Mouse (Mus musculus) myocyte (in vitro differentiated cells): ENCODE measurements at regions not wholly inside any gene's neighbourhood (a gene's known extent, or its start where the extent isn't known, plus 50 kb on each side); places are given as distances from the start of the nearest gene placed in this dataset.
A peak's percentile ranks its signal among the peaks of the same experiment; 100 is the strongest.

Experiments used
- H3K27me3 ChIP-seq: one replicate; pipeline ENCODE4 v1.6.1; 2011; ENCODE audit not compliant: control insufficient read depth, insufficient read depth, insufficient read length
- H3K36me3 ChIP-seq: one replicate; pipeline ENCODE4 v1.6.1; 2011; ENCODE audit not compliant: control insufficient read depth, insufficient read depth
- H3K4me2 ChIP-seq: one replicate; pipeline ENCODE4 v1.6.1; 2011; ENCODE audit warnings: low read depth, control low read depth
- H3K4me3 ChIP-seq: one replicate; pipeline ENCODE4 v1.5.1; 2011; ENCODE audit warnings: mild to moderate bottlenecking, control low read depth, moderate library complexity
- H3K79me2 ChIP-seq: one replicate; pipeline ENCODE4 v1.6.1; 2011; ENCODE audit not compliant: control insufficient read depth, insufficient read depth
- H3ac ChIP-seq: one replicate; pipeline ENCODE4 v1.6.1; 2011; ENCODE audit not compliant: control insufficient read depth, insufficient read length
- CEBPB ChIP-seq: IDR thresholded peaks from 2 replicates; pipeline ENCODE4 v1.6.1; 2011; ENCODE audit warnings: mild to moderate bottlenecking, moderate library complexity; ENCODE audit not compliant: poor library complexity, insufficient read depth, severe bottlenecking
- E2F4 ChIP-seq: IDR thresholded peaks from one replicate; pipeline ENCODE4 v1.6.1; 2011; ENCODE audit warnings: mild to moderate bottlenecking, control low read depth, moderate library complexity; ENCODE audit not compliant: insufficient read depth
- MAX ChIP-seq: IDR thresholded peaks from one replicate; pipeline ENCODE4 v1.6.1; 2011; ENCODE audit warnings: low read depth, mild to moderate bottlenecking, control low read depth
- MYOD1 ChIP-seq, 3 experiments: IDR thresholded peaks; one replicate each; pipeline ENCODE4 v1.6.1; 2011; ENCODE audit warnings: control low read depth in 2 of 3, low read depth in 2 of 3, mild to moderate bottlenecking in 2 of 3, moderate library complexity in 1 of 3; ENCODE audit not compliant: insufficient read length in 2 of 3, control insufficient read depth in 1 of 3
- MYOG ChIP-seq, 3 experiments: IDR thresholded peaks; one replicate each; pipeline ENCODE4 v1.6.1; 2011; ENCODE audit warnings: control low read depth in 2 of 3, low read depth in 2 of 3, mild to moderate bottlenecking in 2 of 3; ENCODE audit not compliant: insufficient read length in 2 of 3, control insufficient read depth in 1 of 3, insufficient read depth in 1 of 3
- POLR2A ChIP-seq: IDR thresholded peaks from one replicate; pipeline ENCODE4 v1.6.1; 2011; ENCODE audit warnings: low read depth, mild to moderate bottlenecking, control low read depth, moderate library complexity; ENCODE audit not compliant: insufficient read length
- POLR2AphosphoS2 ChIP-seq: IDR thresholded peaks from one replicate; pipeline ENCODE4 v1.6.1; 2011; ENCODE audit warnings: low read depth, control low read depth; ENCODE audit not compliant: insufficient read length
- REST ChIP-seq: IDR thresholded peaks from one replicate; pipeline ENCODE4 v1.6.1; 2011; ENCODE audit warnings: mild to moderate bottlenecking, control low read depth, moderate library complexity; ENCODE audit not compliant: insufficient read depth, insufficient read length
- SRF ChIP-seq: IDR thresholded peaks from one replicate; pipeline ENCODE4 v1.6.1; 2011; ENCODE audit warnings: low read depth; ENCODE audit not compliant: control insufficient read depth, insufficient read length
- TCF12 ChIP-seq: IDR thresholded peaks from one replicate; pipeline ENCODE4 v1.6.1; 2011; ENCODE audit warnings: mild to moderate bottlenecking, control low read depth; ENCODE audit not compliant: poor library complexity, insufficient read depth, severe bottlenecking
- TCF3 ChIP-seq: IDR thresholded peaks from one replicate; pipeline ENCODE4 v1.6.1; 2011; ENCODE audit warnings: low read depth, control low read depth; ENCODE audit not compliant: insufficient read length
- USF1 ChIP-seq: IDR thresholded peaks from one replicate; pipeline ENCODE4 v1.6.1; 2011; ENCODE audit warnings: low read depth, mild to moderate bottlenecking, control low read depth, moderate library complexity

DNA sequence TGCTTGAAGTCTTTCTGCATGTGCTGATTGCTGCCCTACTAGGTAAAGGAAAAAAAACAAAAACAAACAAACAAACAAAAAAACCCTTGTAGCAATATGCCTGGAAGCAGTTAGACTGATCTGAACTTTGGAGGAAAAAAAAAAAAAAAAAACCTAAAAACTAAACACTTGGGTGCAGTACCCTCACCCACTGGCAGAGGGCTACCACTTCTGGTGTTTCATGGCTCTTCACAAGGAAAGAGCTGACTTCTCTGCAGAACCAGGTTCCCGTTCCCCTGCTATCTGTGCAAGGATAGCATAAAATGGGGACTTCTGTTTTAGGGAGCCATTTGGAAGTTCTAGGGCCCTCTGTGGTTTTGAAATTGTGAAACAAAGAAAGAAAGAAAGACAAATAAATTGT is 52.2 kb upstream of the Otud4 start:
- H3ac ChIP-seq: no peak overlapping the region
- H3K4me2 ChIP-seq: no peak overlapping the region
- TF ChIP-seq MAX (no peak), MYOG (IDR thresholded peaks at IDR 0.05; ENCODE audit: control insufficient read depth in 1 of 3, insufficient read depth in 1 of 3, insufficient read length in 2 of 3, low read depth in 2 of 3) (no peak), POLR2AphosphoS2 (no peak), TCF3 (no peak), SRF (no peak), E2F4 (no peak), REST (no peak)
- no peaks in the 10 kb centered on the region for H3K27me3 ChIP-seq
- H3K4me3 ChIP-seq: no peak overlapping the region
- no peaks in the 10 kb centered on the region for H3K79me2 ChIP-seq
- H3K36me3 ChIP-seq: no peaks in the 10 kb centered on the region

DNA sequence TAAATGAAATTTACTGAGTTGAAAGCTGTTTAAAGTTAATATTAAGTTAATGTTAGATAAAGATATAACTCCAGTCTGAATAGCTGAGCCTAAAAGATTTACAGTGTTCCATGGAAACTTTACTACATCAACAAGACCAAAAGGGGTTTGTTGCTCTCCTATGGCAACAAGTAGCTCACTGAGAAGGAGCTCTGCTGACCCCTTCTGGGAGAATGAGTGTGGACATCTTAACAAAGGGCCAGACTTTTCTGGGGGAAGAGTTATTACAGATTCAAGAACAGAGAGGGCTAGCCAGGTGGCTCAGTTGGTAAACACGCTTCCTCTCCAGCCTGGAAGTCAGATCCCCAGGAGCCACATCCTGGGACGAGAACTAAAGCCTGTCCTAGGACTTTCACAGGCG is 54.5 kb upstream of the Otud4 start:
- H3ac ChIP-seq: no peak overlapping the region
- no peaks in the 10 kb centered on the region for H3K27me3 ChIP-seq
- no peaks in the 10 kb centered on the region for H3K79me2 ChIP-seq
- H3K36me3 ChIP-seq: no peaks in the 10 kb centered on the region
- no peak overlapping the region for H3K4me3 ChIP-seq
- TF ChIP-seq REST: no peak
- TF ChIP-seq MYOD1 (IDR thresholded peaks at IDR 0.05; ENCODE audit: control insufficient read depth in 1 of 3, insufficient read length in 2 of 3, low read depth in 2 of 3): no peak
- TF ChIP-seq POLR2AphosphoS2: no peak
- TF ChIP-seq CEBPB: no peak
- TF ChIP-seq POLR2A: no peak
- no peak for TF ChIP-seq MAX
- TF ChIP-seq TCF3: no peak
- TF ChIP-seq USF1: no peak
- TF ChIP-seq TCF12: no peak
- no peak for TF ChIP-seq SRF
- no peak for TF ChIP-seq E2F4
- no peak for TF ChIP-seq MYOG (IDR thresholded peaks at IDR 0.05; ENCODE audit: control insufficient read depth in 1 of 3, insufficient read depth in 1 of 3, insufficient read length in 2 of 3, low read depth in 2 of 3)
- H3K4me2 ChIP-seq: no peak overlapping the region

DNA sequence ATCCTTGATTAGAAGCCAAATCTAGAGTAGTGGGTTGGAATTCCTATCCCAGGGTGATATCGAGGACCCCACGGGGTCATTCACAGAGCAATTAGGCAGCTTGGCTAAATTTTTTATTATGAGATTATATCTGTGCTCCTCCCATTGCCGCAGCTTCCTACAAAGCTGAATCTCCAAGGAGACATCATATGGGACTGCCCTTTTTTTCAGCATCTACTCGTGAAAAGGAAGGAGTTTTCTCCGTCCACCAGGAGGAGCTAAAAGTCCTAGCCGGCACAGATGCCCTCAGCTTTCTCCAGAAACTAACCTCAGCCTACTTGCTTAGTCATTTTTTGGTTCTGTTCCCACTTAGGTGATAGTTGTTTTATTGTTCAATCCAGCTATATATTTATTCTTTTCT is 56.1 kb upstream of the Otud4 start:
- Histone ChIP-seq H3K4me3 (no peak overlapping the region), H3K79me2 (no peaks in the 10 kb centered on the region), H3ac (no peak overlapping the region), H3K4me2 (no peak overlapping the region), H3K27me3 (no peaks in the 10 kb centered on the region), H3K36me3 (no peaks in the 10 kb centered on the region)
- TF ChIP-seq SRF (no peak), USF1 (no peak), TCF12 (no peak), MYOD1 (IDR thresholded peaks at IDR 0.05; ENCODE audit: control insufficient read depth in 1 of 3, insufficient read length in 2 of 3, low read depth in 2 of 3) (no peak), MYOG (IDR thresholded peaks at IDR 0.05; ENCODE audit: control insufficient read depth in 1 of 3, insufficient read depth in 1 of 3, insufficient read length in 2 of 3, low read depth in 2 of 3) (no peak), CEBPB (no peak), POLR2AphosphoS2 (no peak), MAX (no peak), POLR2A (no peak), REST (no peak), TCF3 (no peak), E2F4 (no peak)

DNA sequence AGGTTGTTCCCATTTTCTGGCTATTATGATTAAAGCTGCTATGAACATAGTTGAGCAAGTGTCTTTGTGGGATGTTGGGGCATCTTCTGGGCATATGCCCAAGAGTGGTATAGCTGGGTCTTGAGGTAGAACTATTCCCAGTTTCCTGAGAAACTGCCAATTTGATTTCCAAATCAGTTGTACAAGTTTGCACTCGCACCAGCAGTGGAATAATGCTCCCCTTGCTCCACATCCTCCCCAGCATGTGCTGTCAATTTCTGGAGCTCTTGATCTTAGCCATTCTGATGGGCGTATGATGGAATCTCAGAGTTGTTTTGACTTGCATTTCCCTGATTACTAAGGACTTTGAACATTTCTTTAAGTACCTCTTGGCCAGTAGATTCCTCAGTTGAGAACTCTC is 57.2 kb upstream of the Otud4 start:
- H3K27me3 ChIP-seq: no peaks in the 10 kb centered on the region
- no peaks in the 10 kb centered on the region for H3K36me3 ChIP-seq
- no peak overlapping the region for H3K4me3 ChIP-seq
- H3ac ChIP-seq: no peak overlapping the region
- TF ChIP-seq USF1 (no peak), POLR2AphosphoS2 (no peak), MAX (no peak), MYOD1 (IDR thresholded peaks at IDR 0.05; ENCODE audit: control insufficient read depth in 1 of 3, insufficient read length in 2 of 3, low read depth in 2 of 3) (no peak), MYOG (IDR thresholded peaks at IDR 0.05; ENCODE audit: control insufficient read depth in 1 of 3, insufficient read depth in 1 of 3, insufficient read length in 2 of 3, low read depth in 2 of 3) (no peak), SRF (no peak), TCF12 (no peak), CEBPB (no peak), POLR2A (no peak), TCF3 (no peak), E2F4 (no peak), REST (no peak)
- H3K4me2 ChIP-seq: no peak overlapping the region
- no peaks in the 10 kb centered on the region for H3K79me2 ChIP-seq

DNA sequence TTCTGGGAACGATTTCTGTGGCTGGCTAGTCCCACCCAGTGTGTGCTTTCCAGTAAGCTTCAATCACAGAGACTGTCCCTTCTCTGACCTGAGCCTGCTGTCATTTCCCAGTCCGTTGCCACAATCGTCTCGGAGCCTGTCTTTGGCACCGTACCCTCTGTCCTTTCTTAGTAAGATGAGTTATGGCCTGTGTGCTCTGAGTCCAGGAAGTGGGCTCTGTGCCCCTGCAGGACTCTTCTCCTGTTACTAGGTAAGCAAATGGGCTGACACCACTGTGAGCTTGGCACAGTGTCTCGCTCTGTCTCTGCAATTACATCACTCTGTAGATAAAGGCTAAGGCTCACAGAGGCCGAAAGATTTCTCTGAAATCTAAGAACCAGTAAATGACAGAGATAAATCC is 63.3 kb upstream of the Otud4 start:
- TF ChIP-seq MYOD1 (IDR thresholded peaks at IDR 0.05; ENCODE audit: control insufficient read depth in 1 of 3, insufficient read length in 2 of 3, low read depth in 2 of 3): no peak
- TF ChIP-seq CEBPB: peak; percentile 30; the same call in 1 of the 2 replicates
- Histone ChIP-seq H3K4me3 (no peak overlapping the region), H3K27me3 (no peaks in the 10 kb centered on the region), H3ac (no peak overlapping the region), H3K79me2 (no peaks in the 10 kb centered on the region), H3K4me2 (peak overlapping the region; percentile 5), H3K36me3 (no peaks in the 10 kb centered on the region)
